Mouse (Mus musculus): ENCODE data around the gene Prkar2b. TPM values are rescaled to one million over a fixed set of nuclear protein-coding genes. Genes with fewer than 3 reads are reported as not detected.

Gene Prkar2b
- total and polyA plus RNA-seq, 2 experiments from 2014 or later: 102 to 124 TPM

- H3K9ac ChIP-seq (replicated peaks; ENCODE audit: low read length): no peak overlapping the region
- WGBS: 88% methylated on average over 12 of the region's 12 CpGs
- no peaks in the 10 kb centered on the region for H3K9me3 ChIP-seq (ENCODE audit: low read length)
- DNase-seq (ENCODE audit: low spot score) (no peak), ATAC-seq (no peak)
- H3K4me1 ChIP-seq (ENCODE audit: insufficient read depth, low read length): no peaks in the 10 kb centered on the region
- no peak overlapping the region for H3K4me2 ChIP-seq (ENCODE audit: low read depth, low read length)
- H3K27me3 ChIP-seq (ENCODE audit: insufficient read depth, low read length): no peaks in the 10 kb centered on the region
- H3K36me3 ChIP-seq (ENCODE audit: insufficient read depth, low read length): peaks cover 5% of the 10 kb centered on the region; the same call in 1 of the 2 replicates
- no peak overlapping the region for H3K27ac ChIP-seq
- H3K4me3 ChIP-seq (ENCODE audit: low read length): no peak overlapping the region
- TF ChIP-seq CTCF (IDR thresholded peaks at IDR 0.05; ENCODE audit: low read depth): no peak
These were observed 95.4 kb downstream of the Prkar2b start for GRCm38 (mm10) chr12:31965517-31966212.

- Histone ChIP-seq H3K4me2 (ENCODE audit: low read depth, low read length) (no peak overlapping the region), H3K36me3 (ENCODE audit: insufficient read depth, low read length) (peaks cover 10% of the 10 kb centered on the region; the same call in 1 of the 2 replicates), H3K9me3 (ENCODE audit: low read length) (no peaks in the 10 kb centered on the region), H3K27me3 (ENCODE audit: insufficient read depth, low read length) (no peaks in the 10 kb centered on the region), H3K4me3 (ENCODE audit: low read length) (no peak overlapping the region), H3K4me1 (ENCODE audit: insufficient read depth, low read length) (no peaks in the 10 kb centered on the region), H3K27ac (no peak overlapping the region), H3K9ac (replicated peaks; ENCODE audit: low read length) (no peak overlapping the region)
- no peak for TF ChIP-seq CTCF (IDR thresholded peaks at IDR 0.05; ENCODE audit: low read depth)
- DNase-seq (ENCODE audit: low spot score) (no peak), ATAC-seq (0 out of 2 replicates have a peak, but pooled peaks have one; percentile 16)
- 77% methylated on average over 6 of the region's 6 CpGs for WGBS
These were observed 97.0 kb downstream of the Prkar2b start for GRCm38 (mm10) chr12:31964074-31964473.

- TF ChIP-seq CTCF (IDR thresholded peaks at IDR 0.05; ENCODE audit: low read depth): no peak
- no peak for DNase-seq (ENCODE audit: low spot score)
- Histone ChIP-seq H3K4me2 (ENCODE audit: low read depth, low read length) (no peak overlapping the region), H3K27me3 (ENCODE audit: insufficient read depth, low read length) (no peaks in the 10 kb centered on the region), H3K9me3 (ENCODE audit: low read length) (no peaks in the 10 kb centered on the region), H3K4me3 (ENCODE audit: low read length) (no peak overlapping the region), H3K27ac (no peak overlapping the region), H3K36me3 (ENCODE audit: insufficient read depth, low read length) (peaks cover 7% of the 10 kb centered on the region; the same call in 1 of the 2 replicates), H3K4me1 (ENCODE audit: insufficient read depth, low read length) (no peaks in the 10 kb centered on the region), H3K9ac (replicated peaks; ENCODE audit: low read length) (no peak overlapping the region)
- no peak for ATAC-seq
- 88% methylated on average over 4 of the region's 4 CpGs for WGBS
These were observed 105.3 kb downstream of the Prkar2b start for GRCm38 (mm10) chr12:31955843-31956242.

- Histone ChIP-seq H3K4me3 (ENCODE audit: low read length) (peak overlapping the region; percentile 41), H3K9me3 (ENCODE audit: low read length) (no peaks in the 10 kb centered on the region), H3K9ac (replicated peaks; ENCODE audit: low read length) (peak overlapping the region; percentile 44), H3K4me2 (ENCODE audit: low read depth, low read length) (peak overlapping the region; percentile 77), H3K27me3 (ENCODE audit: insufficient read depth, low read length) (no peaks in the 10 kb centered on the region), H3K4me1 (ENCODE audit: insufficient read depth, low read length) (no peaks in the 10 kb centered on the region), H3K27ac (peak overlapping the region; percentile 77), H3K36me3 (ENCODE audit: insufficient read depth, low read length) (no peaks in the 10 kb centered on the region)
- TF ChIP-seq CTCF (IDR thresholded peaks at IDR 0.05; ENCODE audit: low read depth): no peak
- DNase-seq (ENCODE audit: low spot score) (no peak), ATAC-seq (no peak)
- WGBS: 6% methylated on average over 9 of the region's 9 CpGs
These were observed 110.5 kb downstream of the Prkar2b start for GRCm38 (mm10) chr12:31950659-31951031.

GRCm38 (mm10) chr12:31949759-31950658 lies 111.1 kb downstream of the Prkar2b start, which contains the start of gene Hbp1:
Gene Hbp1 (minus strand): TSS chr12:31950535.
- no peaks in the 10 kb centered on the region for H3K4me1 ChIP-seq (ENCODE audit: insufficient read depth, low read length)
- H3K4me3 ChIP-seq (ENCODE audit: low read length): peak within 1 kb of the TSS; percentile 98
- peak within 1 kb of the TSS; percentile 77 for H3K4me2 ChIP-seq (ENCODE audit: low read depth, low read length)
- H3K9me3 ChIP-seq (ENCODE audit: low read length): no peaks in the 10 kb centered on the region
- peak; percentile 100 for DNase-seq (ENCODE audit: low spot score)
- H3K27ac ChIP-seq: peak within 1 kb of the TSS; percentile 98
- no peaks in the 10 kb centered on the region for H3K27me3 ChIP-seq (ENCODE audit: insufficient read depth, low read length)
- peak within 1 kb of the TSS; percentile 84 for H3K9ac ChIP-seq (replicated peaks; ENCODE audit: low read length)
- no peaks in the 10 kb centered on the region for H3K36me3 ChIP-seq (ENCODE audit: insufficient read depth, low read length)
- no peak for TF ChIP-seq CTCF (IDR thresholded peaks at IDR 0.05; ENCODE audit: low read depth)
- peak; percentile 98 for ATAC-seq
- 1% methylated on average over 63 of the region's 71 CpGs for WGBS

- Histone ChIP-seq H3K4me3 (ENCODE audit: low read length) (peak overlapping the region; percentile 98), H3K36me3 (ENCODE audit: insufficient read depth, low read length) (no peaks in the 10 kb centered on the region), H3K9ac (replicated peaks; ENCODE audit: low read length) (peak overlapping the region; percentile 84), H3K4me2 (ENCODE audit: low read depth, low read length) (peak overlapping the region; percentile 70), H3K27me3 (ENCODE audit: insufficient read depth, low read length) (no peaks in the 10 kb centered on the region), H3K27ac (peak overlapping the region; percentile 98), H3K9me3 (ENCODE audit: low read length) (no peaks in the 10 kb centered on the region), H3K4me1 (ENCODE audit: insufficient read depth, low read length) (no peaks in the 10 kb centered on the region)
- ATAC-seq: peak; percentile 81
- DNase-seq (ENCODE audit: low spot score): peak; percentile 97
- peak; percentile 31; the same call in 1 of the 2 replicates for TF ChIP-seq CTCF (IDR thresholded peaks at IDR 0.05; ENCODE audit: low read depth)
- WGBS: under 1% methylated on average over 32 of the region's 58 CpGs
These were observed 111.8 kb downstream of the Prkar2b start for GRCm38 (mm10) chr12:31949193-31949741.
